Mouse (Mus musculus) yolk sac, embryonic 10.5 days (tissue): ENCODE data around the gene RPS10-NUDT3.
"Not testable (repeated sequence)": the region's sequence is repeated elsewhere in the genome, so short reads cannot be mapped to it uniquely, and the experiment has no call there.

ENCODE experiments used
- DNase-seq: peaks from one replicate; pipeline ENCODE4 v3.0.0-alpha.2; 2017; ENCODE audit warnings: low spot score

The RPS10-NUDT3 gene

GRCm38 (mm10) chr17:27642491-27643062, 7.6 kb upstream of the RPS10-NUDT3 start:
- DNase-seq, result no peak

GRCm38 (mm10) chr17:27639851-27640250, 4.8 kb upstream of the RPS10-NUDT3 start:
- DNase-seq, result not testable (repeated sequence)

- no peak for DNase-seq
These were observed 3.9 kb upstream of the RPS10-NUDT3 start for GRCm38 (mm10) chr17:27638921-27639332.

- DNase-seq, result no peak
These were observed 2.3 kb upstream of the RPS10-NUDT3 start for GRCm38 (mm10) chr17:27637333-27637732.

GRCm38 (mm10) chr17:27636132-27637020, 1.4 kb upstream of the RPS10-NUDT3 start, which contains the start of gene Rps10:
TSS of gene Rps10 (minus strand) at chr17:27636669.
- no peak for DNase-seq

- DNase-seq, result not testable (repeated sequence)
These were observed 517 bp upstream of the RPS10-NUDT3 start for GRCm38 (mm10) chr17:27635575-27635903.

- DNase-seq, result peak; percentile 68
These were observed 5.6 kb downstream of the RPS10-NUDT3 start for GRCm38 (mm10) chr17:27629249-27630020.

- no peak for DNase-seq
These were observed 6.6 kb downstream of the RPS10-NUDT3 start for GRCm38 (mm10) chr17:27628376-27628775.

- no peak for DNase-seq
These were observed 7.6 kb downstream of the RPS10-NUDT3 start for GRCm38 (mm10) chr17:27627451-27627850.

GRCm38 (mm10) chr17:27626681-27627080, 8.3 kb downstream of the RPS10-NUDT3 start:
- no peak for DNase-seq

- DNase-seq, result peak; percentile 77
These were observed 9.4 kb downstream of the RPS10-NUDT3 start for GRCm38 (mm10) chr17:27625455-27626251.

GRCm38 (mm10) chr17:27623360-27624326, 11.4 kb downstream of the RPS10-NUDT3 start, which contains the start of gene Nudt3:
TSS of gene Nudt3 (minus strand) at chr17:27623495.
- peak; percentile 88 for DNase-seq

GRCm38 (mm10) chr17:27622611-27623359, 12.2 kb downstream of the RPS10-NUDT3 start:
- DNase-seq, result peak; percentile 69

GRCm38 (mm10) chr17:27621705-27622531, 13.1 kb downstream of the RPS10-NUDT3 start:
- DNase-seq, result no peak

- no peak for DNase-seq
These were observed 13.9 kb downstream of the RPS10-NUDT3 start for GRCm38 (mm10) chr17:27621161-27621560.

- no peak for DNase-seq
These were observed 19.6 kb downstream of the RPS10-NUDT3 start for GRCm38 (mm10) chr17:27615388-27615787.

- no peak for DNase-seq
These were observed 22.0 kb downstream of the RPS10-NUDT3 start for GRCm38 (mm10) chr17:27613016-27613415.

- no peak for DNase-seq
These were observed 23.0 kb downstream of the RPS10-NUDT3 start for GRCm38 (mm10) chr17:27611994-27612393.

- DNase-seq, result no peak
These were observed 23.5 kb downstream of the RPS10-NUDT3 start for GRCm38 (mm10) chr17:27611519-27611884.
